In genomic region chr9:65294716-65295378, GRCm38 (mm10) we compare ENCODE assay signal across 8 mouse cellular contexts. TPM values are rescaled to one million over a fixed set of nuclear protein-coding genes. Genes with fewer than 3 reads are reported as not detected.
DNase-seq lines count a peak whose midpoint lies in the region; ATAC-seq and TF ChIP-seq lines count a peak whose summit lies in the region.

No protein-coding gene starts in this region.

- TF ChIP-seq POLR2A in thymus, adult 2 months (IDR thresholded peaks at IDR 0.05; ENCODE audit: control insufficient read depth, extremely low read depth, insufficient read depth, low read length, poor library complexity) = no peak
- TF ChIP-seq POLR2A in myocyte (IDR thresholded peaks at IDR 0.05; ENCODE audit: insufficient read length, low read depth) = no peak

- no peaks in the 10 kb centered on the region for H3K27me3 ChIP-seq in thymus, adult 2 months (ENCODE audit: control insufficient read depth, insufficient read depth, low read length)
- H3K27me3 ChIP-seq in forebrain, embryonic 15.5 days = no peaks in the 10 kb centered on the region
- no peaks in the 10 kb centered on the region for H3K27me3 ChIP-seq in limb, embryonic 15.5 days
- no peaks in the 10 kb centered on the region for H3K27me3 ChIP-seq in myocyte (ENCODE audit: control insufficient read depth, insufficient read depth, insufficient read length)

- H3ac ChIP-seq in myocyte (ENCODE audit: control insufficient read depth, insufficient read length) = peak overlapping the region; percentile 61

- no peak for ATAC-seq in forebrain, embryonic 15.5 days (replicated peaks)
- no peak for ATAC-seq in limb, embryonic 15.5 days (ENCODE audit: insufficient number of reproducible peaks, low FRiP score, low TSS enrichment, low read depth)

- H3K4me1 ChIP-seq in thymus, adult 2 months (replicated peaks; ENCODE audit: control insufficient read depth, insufficient read depth, low read length) = peaks cover 5% of the 10 kb centered on the region
- H3K4me1 ChIP-seq in forebrain, embryonic 15.5 days = peaks cover 25% of the 10 kb centered on the region
- H3K4me1 ChIP-seq in limb, embryonic 15.5 days = peaks cover 15% of the 10 kb centered on the region

- H3K79me2 ChIP-seq in myocyte (ENCODE audit: control insufficient read depth, insufficient read depth) = peaks cover 36% of the 10 kb centered on the region

- no peaks in the 10 kb centered on the region for H3K9me3 ChIP-seq in forebrain, embryonic 15.5 days
- no peaks in the 10 kb centered on the region for H3K9me3 ChIP-seq in limb, embryonic 15.5 days

- intact Hi-C loops in left cerebral cortex, postnatal 36 days (cut with DNase I) = loop anchor here (2.0 to 10.0 kb wide), 2 partner anchors 52 to 260 kb away; partner anchors contain the start of genes Dpp8 and Pdcd7

- peak overlapping the region; percentile 77 for H3K4me2 ChIP-seq in forebrain, embryonic 15.5 days (replicated peaks)
- peak overlapping the region; percentile 74 for H3K4me2 ChIP-seq in limb, embryonic 15.5 days
- peak overlapping the region; percentile 76 for H3K4me2 ChIP-seq in myocyte (ENCODE audit: low read depth)

- peak overlapping the region; percentile 82 for H3K9ac ChIP-seq in forebrain, embryonic 15.5 days (replicated peaks)
- H3K9ac ChIP-seq in limb, embryonic 15.5 days = peak overlapping the region; percentile 92

- H3K36me3 ChIP-seq in thymus, adult 2 months (ENCODE audit: control insufficient read depth, insufficient read depth, low read length) = peaks cover 7% of the 10 kb centered on the region
- 0 out of 2 replicates have a peak, but pooled peaks cover 3% of the 10 kb centered on the region for H3K36me3 ChIP-seq in forebrain, embryonic 15.5 days
- H3K36me3 ChIP-seq in limb, embryonic 15.5 days = peaks cover 9% of the 10 kb centered on the region
- H3K36me3 ChIP-seq in myocyte (ENCODE audit: control insufficient read depth, insufficient read depth) = peaks cover 4% of the 10 kb centered on the region

- no peak for DNase-seq in thymus, adult 2 months
- DNase-seq in thymus, postnatal 10 days (ENCODE audit: low spot score in 2 of 2) = no peak
- no peak for DNase-seq in urinary bladder, postnatal 4 days (ENCODE audit: low spot score in 2 of 2)
- no peak for DNase-seq in left cerebral cortex, postnatal 36 days (ENCODE audit: low spot score in 2 of 2)
- no peak for DNase-seq in right cerebral cortex, postnatal 36 days (ENCODE audit: low spot score in 2 of 2)

- H3K27ac ChIP-seq in thymus, adult 2 months (ENCODE audit: control insufficient read depth, insufficient read depth, low read length) = no peak overlapping the region
- H3K27ac ChIP-seq in forebrain, embryonic 15.5 days (replicated peaks) = peak overlapping the region; percentile 74
- peak overlapping the region; percentile 91 for H3K27ac ChIP-seq in limb, embryonic 15.5 days

- no peak for TF ChIP-seq CTCF in thymus, adult 2 months (IDR thresholded peaks at IDR 0.05; ENCODE audit: borderline replicate concordance, control insufficient read depth, extremely low read depth, insufficient read depth, low read length, poor library complexity)

- WGBS in thymus, adult 2 months = 2% methylated on average over 28 of the region's 28 CpGs
- WGBS in forebrain, embryonic 15.5 days = 2% methylated on average over 28 of the region's 28 CpGs
- 2% methylated on average over 28 of the region's 28 CpGs for WGBS in limb, embryonic 15.5 days

- peak overlapping the region; percentile 73 for H3K4me3 ChIP-seq in thymus, adult 2 months (ENCODE audit: control insufficient read depth, insufficient read depth, low read length)
- peak overlapping the region; percentile 72 for H3K4me3 ChIP-seq in forebrain, embryonic 15.5 days
- peak overlapping the region; percentile 92 for H3K4me3 ChIP-seq in limb, embryonic 15.5 days
- H3K4me3 ChIP-seq in myocyte = peak overlapping the region; percentile 90

TF ChIP-seq in myocyte, 11 proteins besides CTCF, POLR2A, EP300 and RAD21:
- TF ChIP-seq POLR2AphosphoS2 (IDR thresholded peaks at IDR 0.05; ENCODE audit: insufficient read length, low read depth) = no peak
- TF ChIP-seq MAX (IDR thresholded peaks at IDR 0.05; ENCODE audit: low read depth) = no peak
- TF ChIP-seq USF1 (IDR thresholded peaks at IDR 0.05; ENCODE audit: low read depth) = no peak
- TF ChIP-seq TCF12 (IDR thresholded peaks at IDR 0.05; ENCODE audit: insufficient read depth, poor library complexity, severe bottlenecking) = no peak
- TF ChIP-seq CEBPB (IDR thresholded peaks at IDR 0.05; ENCODE audit: insufficient read depth, poor library complexity, severe bottlenecking) = no peak
- no peak for TF ChIP-seq TCF3 (IDR thresholded peaks at IDR 0.05; ENCODE audit: insufficient read length, low read depth)
- TF ChIP-seq SRF (IDR thresholded peaks at IDR 0.05; ENCODE audit: control insufficient read depth, insufficient read length, low read depth) = no peak
- no peak for TF ChIP-seq MYOD1 (IDR thresholded peaks at IDR 0.05; ENCODE audit: control insufficient read depth in 1 of 3, insufficient read length in 2 of 3, low read depth in 2 of 3)
- no peak for TF ChIP-seq MYOG (IDR thresholded peaks at IDR 0.05; ENCODE audit: control insufficient read depth in 1 of 3, insufficient read depth in 1 of 3, insufficient read length in 2 of 3, low read depth in 2 of 3)
- no peak for TF ChIP-seq REST (IDR thresholded peaks at IDR 0.05; ENCODE audit: insufficient read depth, insufficient read length)
TF ChIP-seq in myocyte: peak in this region for 0.

RNA-seq across cellular contexts. Expression of gene Clpx, which starts 0.8 kb away (rescaled TPM):
- 10.1 and 11.8 TPM in 2 replicates for polyA plus RNA-seq in thymus, adult 2 months (2012; rRNA removed)
- polyA plus RNA-seq in forebrain, embryonic 15.5 days (2015; fragmentation: Nextera tagmentation; extraction: Ambion mirVana) = 45.7 and 47.3 TPM in 2 replicates
- 54.2 and 55.3 TPM in 2 replicates for polyA plus RNA-seq in limb, embryonic 15.5 days (2015; fragmentation: Nextera tagmentation; extraction: Ambion mirVana)
- polyA plus RNA-seq in myocyte (2012; fragmentation: generic; extraction: Trizol) = 13.0 TPM
- 10 to 100 TPM; 27.0 to 33.2 TPM for total RNA-seq in left cerebral cortex, postnatal 36 days (2021)

RNA-seq across cellular contexts. Expression of gene Cilp, which starts 29.9 kb away (rescaled TPM):
- polyA plus RNA-seq in thymus, adult 2 months (2012; rRNA removed) = 1.8 and 2.0 TPM in 2 replicates
- 0.42 and 0.55 TPM in 2 replicates for polyA plus RNA-seq in forebrain, embryonic 15.5 days (2015; fragmentation: Nextera tagmentation; extraction: Ambion mirVana)
- 11.0 and 13.8 TPM in 2 replicates for polyA plus RNA-seq in limb, embryonic 15.5 days (2015; fragmentation: Nextera tagmentation; extraction: Ambion mirVana)
- polyA plus RNA-seq in myocyte (2012; fragmentation: generic; extraction: Trizol) = 0.29 TPM
- not detected for total RNA-seq in left cerebral cortex, postnatal 36 days (2021)

RNA-seq across cellular contexts. Expression of gene Pdcd7, which starts 51.1 kb away (rescaled TPM):
- polyA plus RNA-seq in thymus, adult 2 months (2012; rRNA removed) = 23.3 and 29.2 TPM in 2 replicates
- 9.7 and 10.3 TPM in 2 replicates for polyA plus RNA-seq in forebrain, embryonic 15.5 days (2015; fragmentation: Nextera tagmentation; extraction: Ambion mirVana)
- polyA plus RNA-seq in limb, embryonic 15.5 days (2015; fragmentation: Nextera tagmentation; extraction: Ambion mirVana) = 7.7 and 10.1 TPM in 2 replicates
- polyA plus RNA-seq in myocyte (2012; fragmentation: generic; extraction: Trizol) = 8.2 TPM
- total RNA-seq in left cerebral cortex, postnatal 36 days (2021) = 10 to 100 TPM; 26.8 to 33.3 TPM
